Mouse (Mus musculus) regulatory T cell (primary cell): ENCODE results near the gene Slc39a3.

ENCODE experiments used
- in situ Hi-C: fragments of 300-600 bp; cut with MboI, MseI; formaldehyde crosslinking; loops from one replicate; pipeline ENCODE4 v1.15.1; 2025; ENCODE audit warnings: high pct_unique_total_duplicates

The Slc39a3 gene

DNA sequence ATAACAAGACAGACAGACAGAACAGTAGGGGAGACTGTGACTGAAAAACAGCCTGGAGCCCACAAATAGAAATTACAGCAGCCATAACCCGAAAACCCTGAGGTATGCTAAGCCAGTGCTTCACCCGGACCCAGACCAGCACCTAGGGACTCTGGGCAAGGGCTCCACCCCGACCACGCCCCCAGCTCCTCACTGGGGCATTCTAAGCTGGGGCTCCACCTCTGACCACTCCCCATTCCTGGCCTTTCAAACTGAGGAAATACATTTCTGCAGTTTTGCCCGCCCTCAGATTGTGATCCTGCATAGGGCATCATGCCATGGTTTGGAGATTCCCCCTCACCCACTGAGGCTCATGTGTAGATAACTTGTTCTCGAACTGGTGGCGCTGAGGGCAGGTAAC, 30.0 kb downstream of the Slc39a3 start:
- in situ Hi-C loops: no loop called here

DNA sequence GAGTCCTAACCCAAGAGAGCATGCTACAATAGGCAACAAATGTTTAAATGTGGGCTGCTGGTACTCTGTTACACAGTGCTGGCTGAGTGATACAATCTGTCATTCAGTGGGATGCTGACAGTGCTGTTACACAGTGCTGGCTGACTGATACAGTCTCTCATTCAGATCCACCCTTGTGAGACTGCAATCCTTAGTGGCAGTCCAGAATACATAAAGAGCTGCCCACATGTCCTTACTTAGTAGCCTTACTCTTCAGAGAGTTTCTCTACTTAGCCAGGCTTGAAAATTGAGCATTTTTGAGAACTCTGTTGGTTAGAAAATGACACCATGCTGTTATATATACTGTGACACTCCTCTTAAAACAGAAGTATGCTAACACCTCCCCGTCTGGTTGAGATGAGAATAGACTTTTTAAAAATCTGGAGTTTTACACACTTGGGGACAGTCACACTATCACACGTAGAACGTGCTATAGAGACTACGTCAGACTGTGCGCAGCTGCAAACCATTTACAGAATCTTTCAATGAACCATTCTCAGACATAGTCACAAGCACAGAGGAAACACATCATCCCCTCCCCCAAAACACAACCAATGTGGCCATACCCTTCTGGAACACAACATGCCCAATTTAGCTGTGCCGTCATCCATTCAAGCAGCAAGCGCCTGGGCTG, 31.1 kb downstream of the Slc39a3 start:
- in situ Hi-C loops: no loop called here

DNA sequence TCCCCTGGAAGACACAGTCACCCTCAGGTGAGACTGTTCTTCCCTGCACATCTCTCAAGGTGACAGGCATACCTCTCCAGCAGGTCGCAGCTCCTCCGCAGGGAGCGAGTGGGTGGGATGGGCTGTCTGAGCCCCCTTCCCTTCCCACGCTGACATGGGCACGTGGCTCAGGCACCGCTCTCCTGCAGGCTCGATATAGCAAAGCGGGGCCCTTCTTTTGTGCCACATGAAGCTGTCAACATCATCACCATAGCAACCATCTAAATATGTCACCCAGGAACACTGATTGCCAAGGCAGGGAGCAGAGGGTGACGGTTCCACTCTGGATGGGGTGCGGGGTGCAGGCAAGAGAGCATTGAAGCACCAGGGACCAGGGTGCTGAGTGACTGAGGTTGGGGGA, 36.1 kb downstream of the Slc39a3 start:
- in situ Hi-C loops: no loop called here

DNA sequence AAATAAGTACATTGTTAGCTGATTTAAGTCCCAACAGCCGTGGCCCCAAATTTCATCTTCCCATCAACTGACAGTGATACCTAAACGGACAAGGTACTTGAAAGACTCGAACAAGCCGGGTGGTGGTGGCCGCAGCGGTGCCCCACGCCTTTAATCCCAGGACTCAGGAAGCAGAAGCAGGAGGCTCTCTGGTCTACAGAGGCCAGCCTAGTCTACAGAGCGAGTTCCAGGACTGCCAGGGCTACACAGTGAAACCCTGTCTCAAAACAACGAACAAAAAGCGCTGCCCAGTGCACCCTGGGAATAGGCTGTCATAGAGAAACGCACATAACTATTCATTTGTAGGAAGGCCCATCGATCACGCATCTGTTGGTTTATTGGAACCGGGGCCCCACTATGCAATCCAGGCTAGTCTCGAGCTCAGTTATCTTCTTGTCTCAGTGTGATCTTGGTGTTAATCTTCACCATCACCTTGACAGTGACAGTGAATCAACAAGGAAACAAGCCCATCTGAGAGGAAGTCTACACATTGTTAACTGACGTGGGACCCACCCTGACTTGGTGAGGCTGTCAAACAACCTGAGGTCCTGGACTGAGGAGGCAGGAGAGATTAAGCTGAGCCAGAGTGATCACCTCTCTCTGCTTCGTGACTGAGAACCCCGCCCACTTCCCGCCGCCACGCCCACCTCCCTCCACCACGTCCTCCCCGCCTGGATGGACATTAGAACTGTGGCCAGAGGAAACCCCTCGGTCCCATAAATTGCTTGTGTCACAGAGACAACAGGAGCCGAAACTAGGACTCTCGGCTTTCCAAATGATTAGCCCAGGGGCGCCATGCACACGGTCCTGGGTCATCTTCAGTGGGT, 36.8 kb downstream of the Slc39a3 start:
- in situ Hi-C loops: no loop called here

DNA sequence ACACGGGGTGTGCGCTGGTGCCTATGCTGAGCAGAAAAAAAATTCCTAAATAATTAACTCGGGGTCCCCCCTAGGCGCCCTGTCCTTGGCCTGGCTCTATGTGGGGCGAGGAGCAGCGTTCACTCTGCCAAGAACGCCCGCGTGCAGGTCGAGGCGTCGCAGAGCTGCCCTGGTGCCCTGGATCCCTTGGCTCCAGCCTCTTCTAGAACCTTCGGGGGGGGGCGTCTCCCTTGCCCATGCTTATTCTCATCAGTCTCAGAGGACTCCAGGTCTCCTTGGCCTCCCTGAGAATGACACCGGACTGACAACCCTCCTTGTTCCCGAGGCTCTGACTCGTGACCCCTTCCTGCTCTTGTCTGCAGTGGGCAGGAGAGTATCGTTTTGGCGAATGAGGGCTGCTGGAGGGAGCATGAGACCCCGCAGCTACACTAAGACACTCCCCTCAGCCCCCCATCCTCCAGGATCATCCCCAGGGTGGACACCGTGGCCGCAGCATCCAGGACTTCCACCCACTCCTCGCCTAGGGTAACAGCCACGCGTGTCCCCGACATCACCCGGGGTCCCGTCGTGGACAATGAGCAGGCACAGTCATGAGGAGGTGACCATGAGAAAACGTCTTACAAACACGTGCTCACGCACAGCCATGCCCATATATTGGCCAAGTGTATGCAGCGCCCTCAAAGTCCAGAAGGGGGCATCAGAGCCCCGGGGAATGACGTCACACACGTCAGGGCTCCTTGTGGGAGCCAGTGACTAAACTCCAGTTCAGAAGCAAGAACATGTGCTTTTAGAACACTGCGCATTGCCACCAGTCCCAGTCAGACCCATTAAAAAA, 37.6 kb downstream of the Slc39a3 start:
- in situ Hi-C loops: loop anchor here (5.0 kb wide), 3 partner anchors 122 to 252 kb away; partner anchors contain the start of gene Jsrp1

DNA sequence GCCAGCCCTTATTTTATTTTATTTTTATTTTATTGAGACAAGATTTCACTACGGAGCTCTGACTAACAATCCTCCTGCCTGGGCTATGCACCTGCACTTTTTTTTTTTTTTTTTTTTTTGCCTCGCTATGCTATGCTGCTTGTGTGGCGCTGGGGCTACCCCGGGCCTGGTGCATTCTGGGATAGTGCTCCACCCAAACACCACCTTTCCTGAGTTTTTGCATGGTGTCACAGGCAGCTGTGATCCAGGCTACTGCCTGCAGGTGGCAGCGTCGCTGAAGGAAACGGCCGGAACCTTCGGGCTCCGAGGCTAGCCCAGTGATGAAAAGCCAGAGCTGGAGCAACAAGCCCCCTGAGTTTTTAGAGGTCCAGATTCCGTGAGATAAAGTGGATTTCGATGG, 38.4 kb downstream of the Slc39a3 start:
- in situ Hi-C loops: loop anchor here (5.0 kb wide), 3 partner anchors 121 to 251 kb away; partner anchors contain the start of gene Jsrp1

DNA sequence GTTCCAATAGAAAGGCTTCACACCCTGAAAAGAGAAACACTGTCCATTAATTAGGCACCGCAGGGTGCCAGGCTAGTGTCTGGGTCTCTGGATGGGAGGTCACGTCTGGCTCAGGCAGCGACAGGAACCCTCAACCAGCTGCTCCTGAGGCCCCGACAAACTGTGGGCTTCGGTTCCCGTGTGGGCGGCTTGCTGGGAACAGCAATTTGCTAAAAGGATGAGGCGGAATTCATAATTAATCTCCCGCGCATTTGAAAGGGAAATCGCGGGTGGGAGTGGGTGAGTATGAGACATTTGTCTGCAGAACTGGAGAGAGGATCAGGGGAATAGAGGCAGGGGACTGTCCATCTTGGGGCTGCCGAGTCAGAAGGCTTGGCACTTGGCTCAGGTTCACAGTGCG, 39.2 kb downstream of the Slc39a3 start:
- in situ Hi-C loops: loop anchor here (5.0 kb wide), 3 partner anchors 121 to 251 kb away; partner anchors contain the start of gene Jsrp1

DNA sequence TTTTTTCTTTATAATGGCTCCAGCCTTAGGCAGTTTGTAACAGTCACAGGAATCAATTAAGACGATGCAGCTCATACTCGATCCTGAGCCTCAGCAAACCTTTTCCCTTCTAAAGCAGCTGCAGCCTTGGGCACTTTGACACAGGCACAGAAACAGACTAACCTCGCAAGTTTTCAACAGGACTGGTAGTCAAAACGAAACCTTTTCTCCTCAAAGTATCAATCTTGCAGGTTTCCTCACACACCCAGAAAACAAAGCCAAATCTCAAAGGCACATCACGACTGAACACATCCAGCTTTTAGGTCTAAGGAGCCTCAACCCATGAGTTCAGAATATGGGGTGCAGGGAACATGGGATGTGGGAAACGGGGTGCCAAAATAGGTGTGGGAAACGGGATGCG, 39.9 kb downstream of the Slc39a3 start:
- in situ Hi-C loops: loop anchor here (5.0 kb wide), 3 partner anchors 120 to 250 kb away; partner anchors contain the start of gene Jsrp1

DNA sequence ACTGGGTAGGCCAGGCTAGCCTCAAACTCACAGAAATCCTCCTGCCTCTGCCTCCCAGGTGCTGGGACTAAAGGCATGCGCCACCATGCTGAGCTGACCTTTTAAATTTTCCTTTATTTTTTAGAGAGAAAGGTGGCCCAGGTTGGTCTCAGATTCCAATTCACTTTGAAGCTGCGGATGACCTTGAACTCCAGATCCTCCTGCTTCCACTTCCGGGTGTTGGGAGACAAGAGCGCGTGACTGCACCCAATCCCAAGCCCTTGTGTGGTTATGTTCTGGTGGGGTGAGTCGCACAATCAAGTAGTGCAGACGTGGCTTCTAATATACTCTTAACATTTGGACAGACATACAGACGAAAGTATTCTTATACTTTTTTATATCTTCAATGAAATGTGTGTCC, 40.7 kb downstream of the Slc39a3 start:
- in situ Hi-C loops: loop anchor here (5.0 kb wide), 3 partner anchors 119 to 249 kb away; partner anchors contain the start of gene Jsrp1

DNA sequence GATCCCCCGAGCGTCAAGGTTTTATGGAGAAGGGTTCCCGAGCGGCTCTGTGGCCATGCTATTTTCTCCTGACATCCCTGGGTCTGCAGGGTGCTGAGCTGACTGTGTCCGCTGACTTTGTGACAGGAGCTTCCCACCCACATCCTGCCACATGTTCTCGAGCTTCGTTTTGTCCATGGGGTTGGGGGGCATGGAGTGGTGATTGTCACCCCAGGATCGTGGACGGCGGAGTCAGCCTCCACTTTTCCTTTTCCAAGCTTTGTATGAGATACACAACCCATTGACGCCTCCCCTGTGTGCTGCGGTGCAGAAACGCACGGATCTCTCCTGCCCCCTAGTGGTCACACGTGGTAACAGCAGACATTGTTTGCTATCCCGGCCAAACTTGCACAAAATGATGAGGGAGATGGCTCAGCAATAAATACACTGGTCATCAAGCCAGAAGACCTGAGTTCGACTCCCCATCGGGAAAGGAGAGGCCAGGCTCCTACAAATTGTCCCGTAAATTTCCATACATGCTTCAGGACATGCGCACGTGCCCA, 42.1 kb downstream of the Slc39a3 start:
- in situ Hi-C loops: loop anchor here (5.0 kb wide), 3 partner anchors 118 to 248 kb away; partner anchors contain the start of gene Jsrp1

DNA sequence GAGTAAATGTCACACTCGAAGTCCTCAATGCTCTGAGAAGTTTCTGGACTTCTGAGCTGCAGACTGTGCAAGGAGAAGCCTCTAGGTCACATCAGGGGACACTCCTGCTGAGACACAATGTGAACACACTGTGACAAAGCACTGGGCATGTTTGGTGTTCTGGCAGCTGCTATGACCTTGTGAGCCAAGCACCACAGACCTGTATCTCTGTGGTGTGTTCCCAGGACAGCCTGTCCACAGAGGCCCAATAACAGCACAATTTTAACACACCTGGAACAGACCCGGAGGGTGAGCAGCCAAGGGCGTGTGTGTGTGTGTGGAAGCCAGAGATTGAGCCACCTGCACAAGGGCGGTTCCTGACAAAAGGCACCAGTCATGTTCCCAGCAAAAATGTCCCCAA, 42.6 kb downstream of the Slc39a3 start:
- in situ Hi-C loops: loop anchor here (5.0 kb wide), 4 partner anchors 37 to 247 kb away; partner anchors contain the start of gene Jsrp1

DNA sequence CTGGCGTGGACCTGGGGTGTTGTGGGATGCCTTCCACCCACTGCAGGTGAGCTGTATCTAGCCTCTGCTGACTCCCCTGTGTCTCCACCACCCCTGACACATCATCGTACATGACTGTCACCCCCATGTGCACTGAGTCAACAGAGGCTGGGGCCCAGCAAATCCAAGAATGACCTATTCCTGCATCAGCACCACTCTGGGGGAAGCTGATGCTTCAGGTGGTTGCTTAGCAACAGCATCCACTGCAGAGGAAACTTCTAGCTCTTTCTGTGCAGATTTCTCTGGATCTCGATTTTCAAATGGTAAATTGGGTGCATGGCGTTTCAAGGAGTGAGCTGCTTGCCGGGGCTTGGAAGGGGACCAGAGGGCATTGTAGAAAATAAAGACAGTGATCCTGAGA, 44.0 kb downstream of the Slc39a3 start:
- in situ Hi-C loops: loop anchor here (5.0 kb wide), 1 partner anchor 36 kb away; no protein-coding TSS in a partner anchor

DNA sequence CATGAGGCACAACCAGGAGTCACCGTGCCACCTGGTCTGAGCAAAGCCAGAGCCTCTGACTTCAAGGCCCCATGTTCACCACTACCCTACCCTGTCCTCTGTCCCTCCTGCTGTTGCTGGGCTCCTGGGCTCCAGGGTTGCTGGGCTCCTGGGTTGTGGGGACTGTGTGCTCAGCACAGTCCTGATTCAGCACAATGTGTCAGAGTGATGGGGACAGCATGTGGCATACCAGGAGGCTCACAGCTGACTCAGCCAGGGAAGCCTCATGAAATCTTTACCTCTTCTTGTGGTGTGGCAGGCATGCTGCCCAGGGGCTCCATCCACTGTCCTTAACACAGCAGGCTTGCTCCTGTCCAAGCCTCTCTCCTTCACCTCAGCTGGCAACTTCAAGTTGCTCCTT, 45.3 kb downstream of the Slc39a3 start:
- in situ Hi-C loops: loop anchor here (5.0 kb wide), 1 partner anchor 35 kb away; no protein-coding TSS in a partner anchor

DNA sequence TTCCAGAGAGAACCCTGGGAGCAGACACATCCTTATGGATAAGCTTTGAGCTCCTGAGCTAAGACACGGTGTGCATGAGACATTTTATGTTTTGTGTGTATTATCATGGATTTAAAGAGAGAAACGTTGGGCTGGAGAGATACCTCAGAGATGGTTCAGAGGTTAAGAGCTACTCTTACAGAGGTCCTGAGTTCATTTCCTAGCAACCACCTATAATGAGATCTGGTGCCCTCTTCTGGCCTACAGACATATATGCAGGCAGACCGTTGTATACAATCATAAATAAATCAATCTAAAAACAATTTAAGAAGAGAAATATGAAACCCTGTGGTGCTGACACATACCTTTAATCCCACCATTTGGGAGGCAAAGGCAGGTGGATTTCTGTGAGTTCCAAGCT, 46.2 kb downstream of the Slc39a3 start:
- in situ Hi-C loops: loop anchor here (5.0 kb wide), 1 partner anchor 34 kb away; no protein-coding TSS in a partner anchor

DNA sequence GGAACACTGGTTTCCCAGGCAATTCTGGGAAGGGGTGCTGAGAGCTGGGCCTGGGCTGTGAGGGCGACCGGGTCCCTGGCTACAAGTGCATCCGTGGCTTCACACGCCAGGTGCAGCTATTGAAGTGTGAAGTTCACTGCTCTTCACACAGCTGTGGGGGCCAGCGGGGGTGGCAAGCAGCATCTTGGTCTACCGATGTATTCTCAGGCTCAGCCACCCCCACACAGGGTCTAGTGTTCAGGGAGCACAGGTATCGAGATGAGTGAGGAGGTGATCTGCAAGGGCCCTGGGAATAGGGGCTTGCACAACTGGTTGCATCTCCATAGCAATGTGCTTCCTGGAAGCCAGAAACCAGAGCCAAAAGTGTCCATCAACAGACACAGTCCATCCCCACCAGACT, 46.8 kb downstream of the Slc39a3 start:
- in situ Hi-C loops: loop anchor here (5.0 kb wide), 1 partner anchor 33 kb away; no protein-coding TSS in a partner anchor

DNA sequence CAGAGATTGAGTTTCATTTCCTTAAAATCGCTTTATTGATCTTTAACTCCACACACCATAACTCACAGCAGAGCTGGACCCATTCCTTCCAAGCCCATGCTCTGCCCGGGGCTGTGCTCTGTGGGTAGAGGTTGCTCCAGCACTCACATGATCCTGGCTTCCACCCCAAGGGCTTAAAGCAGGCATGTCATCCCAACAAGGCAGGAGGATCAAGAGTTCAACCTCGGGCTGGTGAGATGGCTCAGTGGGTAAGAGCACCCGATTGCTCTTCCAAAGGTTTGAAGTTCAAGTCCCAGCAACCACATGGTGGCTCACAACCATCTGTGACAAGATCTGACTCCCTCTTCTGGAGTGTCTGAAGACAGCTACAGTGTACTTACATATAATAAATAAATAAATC, 47.4 kb downstream of the Slc39a3 start:
- in situ Hi-C loops: loop anchor here (5.0 kb wide), 2 partner anchors 33 to 63 kb away; no protein-coding TSS in a partner anchor

DNA sequence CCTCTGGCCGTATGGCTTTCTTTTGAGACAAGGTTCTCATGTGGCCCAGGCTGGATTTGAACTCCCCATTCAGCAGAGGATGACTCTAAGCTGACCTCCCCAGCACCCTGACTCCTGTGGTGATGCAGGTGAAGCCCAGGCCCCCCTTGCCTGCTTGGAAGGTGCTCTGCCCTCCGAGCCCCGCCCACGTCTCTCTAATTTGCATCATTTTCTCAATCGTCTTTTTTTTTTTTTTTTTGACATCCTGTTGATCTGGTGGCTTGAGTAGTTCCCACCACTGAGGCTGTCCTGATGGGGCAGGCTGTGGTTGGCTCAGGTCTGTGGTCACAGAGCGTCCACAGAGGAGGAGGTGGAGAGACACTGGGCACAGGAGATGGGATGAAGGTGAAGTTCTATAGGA, 47.8 kb downstream of the Slc39a3 start:
- in situ Hi-C loops: loop anchor here (5.0 kb wide), 1 partner anchor 62 kb away; no protein-coding TSS in a partner anchor

DNA sequence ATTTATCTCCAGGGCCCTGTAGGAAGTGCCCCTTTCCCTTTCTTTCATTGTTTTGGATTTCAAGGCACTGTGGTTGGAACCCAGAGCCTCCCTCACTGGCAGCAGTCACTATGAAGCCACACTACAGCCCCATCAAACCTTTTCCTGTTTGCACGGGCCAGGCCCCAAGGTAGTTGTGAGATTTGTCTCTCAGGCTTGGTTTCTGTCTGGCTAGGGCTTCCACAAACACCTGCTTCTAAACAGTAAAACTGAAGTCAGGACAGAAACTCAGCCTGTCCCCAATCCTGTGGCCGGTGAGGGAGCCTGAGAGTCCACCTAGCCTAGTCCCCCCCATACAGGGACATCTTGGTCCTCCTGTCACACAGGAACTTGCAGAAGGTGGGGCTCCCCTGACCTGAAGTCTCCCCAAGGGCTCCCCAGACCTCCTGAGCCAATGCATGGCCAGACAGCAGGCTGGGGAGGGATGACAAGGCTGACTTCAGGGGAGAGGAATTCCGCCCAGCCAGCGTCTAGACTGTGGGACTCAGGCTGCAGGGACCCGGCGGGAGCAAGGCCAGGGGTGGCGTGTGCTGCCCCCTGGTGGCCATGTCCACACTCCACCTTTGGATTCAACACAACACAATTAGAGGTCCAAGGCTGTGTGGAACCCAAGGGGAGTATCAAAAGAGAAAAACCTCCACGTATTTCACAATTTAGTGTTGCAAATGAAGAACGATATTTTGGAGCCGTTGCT, 49.4 kb downstream of the Slc39a3 start:
- in situ Hi-C loops: loop anchor here (5.0 kb wide), 1 partner anchor 61 kb away; no protein-coding TSS in a partner anchor

DNA sequence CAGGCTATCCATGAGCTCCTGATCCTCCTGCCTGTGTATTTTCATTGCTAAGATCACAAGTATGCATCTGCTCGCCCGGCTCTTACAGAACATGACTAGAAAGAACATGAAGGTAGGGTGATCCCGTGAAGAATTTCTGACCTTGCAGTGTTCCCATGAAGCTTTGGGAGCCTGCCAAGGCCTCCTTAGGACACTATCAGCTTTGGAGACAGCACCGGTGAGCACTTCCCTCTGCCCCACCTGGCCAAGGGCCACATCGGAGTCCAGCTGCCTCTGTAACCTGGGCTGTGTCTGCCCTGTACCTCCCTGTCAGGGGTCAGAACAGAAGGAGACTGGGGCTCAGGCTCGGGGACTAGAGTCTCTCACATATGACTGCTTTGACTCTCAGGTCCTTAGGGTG, 50.5 kb downstream of the Slc39a3 start:
- in situ Hi-C loops: loop anchor here (5.0 kb wide), 1 partner anchor 59 kb away; no protein-coding TSS in a partner anchor
